In genomic region chr17:49258496-49258895, GRCm38 (mm10) we compare ENCODE assay signal across 16 mouse cellular contexts.
DNase-seq lines count a peak whose midpoint lies in the region; ATAC-seq and TF ChIP-seq lines count a peak whose summit lies in the region.
"Had no signal": no experiment of that assay in that cellular context is flagged by ENCODE, and none has a peak within 500 bp of the region (broad histone marks: within the 10 kb centered on the region; RNA-seq: fewer than 3 reads in every experiment).

No protein-coding gene starts in this region.

- no peaks in the 10 kb centered on the region for H3K4me1 ChIP-seq in intestine, postnatal 0 days (replicated peaks; ENCODE audit: control insufficient read depth, insufficient read depth, low read length)
- H3K4me1 ChIP-seq in intestine, embryonic 16.5 days (ENCODE audit: control insufficient read depth, insufficient read depth, low read length), result no peaks in the 10 kb centered on the region
- no peaks in the 10 kb centered on the region for H3K4me1 ChIP-seq in lung, embryonic 14.5 days (ENCODE audit: insufficient read depth)
- H3K4me1 ChIP-seq in MEL (ENCODE audit: control insufficient read depth in 1 of 2, insufficient read depth in 2 of 2, low read length in 2 of 2), result no peaks in the 10 kb centered on the region
- no peaks in the 10 kb centered on the region for H3K4me1 ChIP-seq in stomach, postnatal 0 days (replicated peaks; ENCODE audit: control insufficient read depth, insufficient read depth)
- H3K4me1 ChIP-seq: limb, embryonic 15.5 days; midbrain, embryonic 13.5 days had no signal

- no peak overlapping the region for H3K4me3 ChIP-seq in intestine, postnatal 0 days (ENCODE audit: low read depth, low read length)
- H3K4me3 ChIP-seq in intestine, embryonic 16.5 days (ENCODE audit: low read length), result no peak overlapping the region
- no peak overlapping the region for H3K4me3 ChIP-seq in lung, embryonic 14.5 days (ENCODE audit: low read depth, low read length)
- H3K4me3 ChIP-seq in MEL (ENCODE audit: control insufficient read depth in 1 of 2, insufficient read depth in 1 of 2, low read depth in 2 of 2, low read length in 2 of 2), result no peak overlapping the region
- no peak overlapping the region for H3K4me3 ChIP-seq in stomach, postnatal 0 days (ENCODE audit: low read depth, low read length)
- H3K4me3 ChIP-seq: forebrain, embryonic 13.5 days; limb, embryonic 15.5 days; midbrain, embryonic 13.5 days had no signal

- TF ChIP-seq POLR2A in MEL (IDR thresholded peaks at IDR 0.05; ENCODE audit: control insufficient read depth in 1 of 2, insufficient read depth in 1 of 2, low read depth in 1 of 2, low read length in 2 of 2, poor library complexity in 1 of 2), result no peak

- TF ChIP-seq CTCF in intestine, postnatal 0 days (IDR thresholded peaks at IDR 0.05; ENCODE audit: low read depth), result peak; percentile 53
- peak; percentile 42 for TF ChIP-seq CTCF in lung, embryonic 14.5 days (IDR thresholded peaks at IDR 0.05; ENCODE audit: low read depth)
- peak; percentile 12 to 33 (median 16); a peak in 3 of 6 replicates for TF ChIP-seq CTCF in MEL (IDR thresholded peaks at IDR 0.05 in 2 of 3, conservative IDR thresholded peaks at IDR 0.05 in 1 of 3; ENCODE audit: control insufficient read depth in 1 of 3, insufficient read depth in 1 of 3, low read depth in 2 of 3, low read length in 3 of 3, poor library complexity in 1 of 3, severe bottlenecking in 1 of 3)
- TF ChIP-seq CTCF in stomach, postnatal 0 days (IDR thresholded peaks at IDR 0.05; ENCODE audit: low read depth), result peak; percentile 52

- H3K9ac ChIP-seq in intestine, postnatal 0 days (ENCODE audit: low read depth, low read length), result no peak overlapping the region
- H3K9ac ChIP-seq in intestine, embryonic 16.5 days (ENCODE audit: low read depth, low read length), result no peak overlapping the region
- H3K9ac ChIP-seq in lung, embryonic 14.5 days, result no peak overlapping the region
- H3K9ac ChIP-seq in MEL (ENCODE audit: control insufficient read depth, low read depth, low read length, poor library complexity, severe bottlenecking), result no peak overlapping the region
- H3K9ac ChIP-seq in stomach, postnatal 0 days (ENCODE audit: low read length), result no peak overlapping the region
- H3K9ac ChIP-seq: forebrain, embryonic 13.5 days; limb, embryonic 15.5 days; midbrain, embryonic 13.5 days had no signal

- ATAC-seq in intestine, postnatal 0 days, result no peak
- ATAC-seq in intestine, embryonic 16.5 days, result no peak
- no peak for ATAC-seq in lung, embryonic 14.5 days (ENCODE audit: insufficient read depth)
- no peak for ATAC-seq in stomach, postnatal 0 days (ENCODE audit: low FRiP score, low TSS enrichment)
- ATAC-seq: forebrain, embryonic 13.5 days; midbrain, embryonic 13.5 days had no signal

- no peaks in the 10 kb centered on the region for H3K27me3 ChIP-seq in intestine, postnatal 0 days (replicated peaks; ENCODE audit: control insufficient read depth, insufficient read depth, low read length)
- no peaks in the 10 kb centered on the region for H3K27me3 ChIP-seq in intestine, embryonic 16.5 days (replicated peaks; ENCODE audit: control insufficient read depth, insufficient read depth, low read length)
- H3K27me3 ChIP-seq in lung, embryonic 14.5 days (ENCODE audit: insufficient read depth, low read length), result no peaks in the 10 kb centered on the region
- H3K27me3 ChIP-seq in MEL (ENCODE audit: control insufficient read depth in 1 of 2, insufficient read depth in 2 of 2, low read length in 2 of 2), result no peaks in the 10 kb centered on the region
- no peaks in the 10 kb centered on the region for H3K27me3 ChIP-seq in stomach, postnatal 0 days (ENCODE audit: control insufficient read depth, insufficient read depth, low read length)
- H3K27me3 ChIP-seq: forebrain, embryonic 13.5 days; limb, embryonic 15.5 days had no signal

- no peak for TF ChIP-seq EP300 in MEL (IDR thresholded peaks at IDR 0.05; ENCODE audit: low read depth in 1 of 2, low read length in 2 of 2)
- TF ChIP-seq EP300 in stomach, postnatal 0 days (optimal IDR thresholded peaks at IDR 0.05), result no peak

- H3K4me2 ChIP-seq in intestine, postnatal 0 days (replicated peaks; ENCODE audit: low read depth), result no peak overlapping the region
- no peak overlapping the region for H3K4me2 ChIP-seq in intestine, embryonic 16.5 days (ENCODE audit: low read depth, low read length)
- no peak overlapping the region for H3K4me2 ChIP-seq in lung, embryonic 14.5 days
- H3K4me2 ChIP-seq in stomach, postnatal 0 days (replicated peaks; ENCODE audit: low read depth), result no peak overlapping the region
- H3K4me2 ChIP-seq: forebrain, embryonic 13.5 days; heart, embryonic 11.5 days; limb, embryonic 15.5 days; midbrain, embryonic 13.5 days had no signal

- no peaks in the 10 kb centered on the region for H3K9me3 ChIP-seq in intestine, postnatal 0 days (ENCODE audit: control insufficient read depth)
- H3K9me3 ChIP-seq in intestine, embryonic 16.5 days (ENCODE audit: control insufficient read depth, low read length), result no peaks in the 10 kb centered on the region
- H3K9me3 ChIP-seq in lung, embryonic 14.5 days (ENCODE audit: low read depth, low read length), result no peaks in the 10 kb centered on the region
- H3K9me3 ChIP-seq in MEL (replicated peaks; ENCODE audit: insufficient read depth, low read length), result no peaks in the 10 kb centered on the region
- no peaks in the 10 kb centered on the region for H3K9me3 ChIP-seq in stomach, postnatal 0 days (ENCODE audit: control insufficient read depth, low read length)
- H3K9me3 ChIP-seq: forebrain, embryonic 13.5 days; limb, embryonic 15.5 days; midbrain, embryonic 13.5 days had no signal

- TF ChIP-seq RAD21 in MEL (IDR thresholded peaks at IDR 0.05; ENCODE audit: low read depth, low read length), result peak; percentile 15

- no peaks in the 10 kb centered on the region for H3K79me2 ChIP-seq in MEL (ENCODE audit: control insufficient read depth, insufficient read depth, low read length, poor library complexity)

- no peaks in the 10 kb centered on the region for H3K36me3 ChIP-seq in intestine, postnatal 0 days (ENCODE audit: control insufficient read depth, insufficient read depth)
- H3K36me3 ChIP-seq in intestine, embryonic 16.5 days (ENCODE audit: control insufficient read depth, insufficient read depth, low read length), result no peaks in the 10 kb centered on the region
- no peaks in the 10 kb centered on the region for H3K36me3 ChIP-seq in lung, embryonic 14.5 days (ENCODE audit: insufficient read depth)
- H3K36me3 ChIP-seq in MEL (ENCODE audit: control insufficient read depth in 1 of 2, insufficient read depth in 2 of 2, low read length in 2 of 2), result no peaks in the 10 kb centered on the region
- H3K36me3 ChIP-seq in stomach, postnatal 0 days (ENCODE audit: control insufficient read depth, insufficient read depth, low read length), result no peaks in the 10 kb centered on the region
- H3K36me3 ChIP-seq: limb, embryonic 15.5 days; midbrain, embryonic 13.5 days had no signal

- H3K27ac ChIP-seq in intestine, postnatal 0 days (ENCODE audit: low read depth, low read length), result no peak overlapping the region
- no peak overlapping the region for H3K27ac ChIP-seq in intestine, embryonic 16.5 days (ENCODE audit: low read length)
- no peak overlapping the region for H3K27ac ChIP-seq in lung, embryonic 14.5 days (ENCODE audit: low read depth)
- H3K27ac ChIP-seq in MEL (ENCODE audit: control insufficient read depth, low read depth, low read length), result no peak overlapping the region
- no peak overlapping the region for H3K27ac ChIP-seq in stomach, postnatal 0 days (replicated peaks)
- H3K27ac ChIP-seq: forebrain, embryonic 13.5 days; limb, embryonic 15.5 days; macrophage; midbrain, embryonic 13.5 days had no signal

- DNase-seq in lung, embryonic 14.5 days, result no peak
- no peak for DNase-seq in lung, adult 18-20 months
- DNase-seq in MEL (ENCODE audit: low read depth, low spot score) (peak; percentile 8), adipocyte (ENCODE audit: low spot score) (no peak)
- DNase-seq in stomach, postnatal 0 days (ENCODE audit: low spot score), result no peak
- DNase-seq: cerebellum, adult 8-10 months; heart, postnatal 4 days; layer of hippocampus, adult 9-11 months; thymus, postnatal 4 days had no signal

TF ChIP-seq in MEL, 35 proteins besides CTCF, POLR2A, EP300 and RAD21:
- TF ChIP-seq SMC3 (IDR thresholded peaks at IDR 0.05; ENCODE audit: low read depth, low read length) (peak; percentile 30), ETS1 (IDR thresholded peaks at IDR 0.05; ENCODE audit: low read depth, low read length) (no peak)
